Mouse (Mus musculus) cerebellum, adult 11 months (tissue): ENCODE data around the gene Itprip.

Experiments used
- DNase-seq: peaks from one replicate; pipeline ENCODE4 v3.0.0; 2022

The Itprip gene

DNA sequence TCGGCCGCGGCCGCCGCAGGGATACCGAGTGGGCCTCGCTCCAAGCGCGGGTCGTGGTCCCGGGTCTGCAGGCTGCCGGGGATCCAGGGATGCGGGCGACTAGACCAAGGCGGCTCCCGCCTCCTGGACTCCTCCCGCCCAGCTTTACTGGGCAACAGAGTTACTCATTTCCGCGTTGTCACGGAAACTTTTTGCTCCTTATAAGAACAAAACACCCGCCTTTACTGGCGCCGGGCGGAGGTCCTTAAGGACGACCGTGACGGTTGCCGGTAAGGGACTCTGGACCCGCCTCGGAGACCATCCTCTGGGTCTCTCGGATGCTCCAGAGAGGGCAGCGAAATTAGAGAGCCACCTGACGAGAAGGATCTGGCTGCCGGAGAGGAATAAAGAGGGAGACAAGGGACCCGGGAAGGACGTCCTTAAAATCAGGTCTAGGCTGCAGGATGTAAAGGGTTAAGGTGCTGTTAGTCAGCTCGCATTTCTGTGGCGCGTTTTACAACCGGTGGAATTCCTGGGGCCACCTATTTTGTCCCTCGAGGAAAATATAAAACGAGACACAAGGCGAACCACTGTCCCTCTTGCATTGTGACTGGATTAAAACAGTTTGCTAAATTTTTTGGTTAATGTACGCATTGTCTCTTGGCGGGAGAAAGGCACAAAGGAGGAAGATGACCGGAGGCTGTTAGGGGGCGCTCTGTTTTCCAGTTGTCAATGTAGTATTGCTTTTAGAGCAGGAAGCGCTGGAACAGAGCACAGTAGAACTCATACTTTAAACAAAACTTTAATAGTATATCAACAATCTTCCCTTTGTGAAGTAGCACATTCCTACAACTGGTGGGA lies at the start of gene Itprip, which contains the start of gene Cfap43:
Itprip (minus strand) TSS at position 174 of the 840 bp plus-strand sequence.
Cfap43 (minus strand) TSS at position 162 of the 840 bp plus-strand sequence.
- DNase-seq: no peak

GRCm38 (mm10) chr19:47958181-47958580 lies 39.1 kb upstream of the Itprip start:
- no peak for DNase-seq

DNA sequence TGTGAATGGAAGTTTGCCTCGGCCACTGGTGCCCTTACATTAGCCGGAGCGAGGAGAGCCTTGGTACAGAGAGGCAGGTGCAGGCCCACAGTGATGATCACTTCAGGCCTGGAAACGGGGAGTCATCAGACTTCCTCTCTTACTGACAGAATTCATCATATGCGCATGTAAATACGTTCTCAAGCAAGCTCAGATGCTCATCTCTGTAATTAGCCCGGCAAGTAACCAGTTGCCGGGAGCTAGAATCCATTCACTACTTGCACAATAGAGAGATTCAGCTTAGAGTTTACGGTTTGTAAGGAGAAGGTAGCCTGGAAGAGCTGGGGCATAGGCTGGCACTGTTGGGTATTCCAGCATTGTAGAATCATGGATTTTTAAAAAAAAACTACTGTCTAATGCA lies 34.1 kb upstream of the Itprip start:
- no peak for DNase-seq

DNA sequence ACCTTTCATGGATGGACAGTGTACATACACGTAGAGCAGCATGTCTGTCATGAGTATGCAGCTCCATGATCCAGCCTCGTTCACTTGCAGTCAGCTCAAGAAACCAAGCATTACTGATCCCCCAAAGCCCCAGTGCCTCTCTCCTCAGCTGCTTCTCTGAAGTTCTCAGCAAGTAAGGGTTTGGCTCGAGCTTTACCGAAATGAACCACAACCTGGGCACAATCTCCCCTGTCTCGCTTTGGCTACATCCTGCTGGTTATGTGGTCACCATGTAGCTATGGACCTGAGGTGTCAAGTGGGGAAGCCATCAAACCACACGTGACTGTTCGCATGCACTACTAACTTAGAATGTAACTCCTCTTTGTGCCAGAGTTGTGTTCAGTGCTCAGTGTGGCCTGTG lies 31.8 kb upstream of the Itprip start:
- DNase-seq: no peak

GRCm38 (mm10) chr19:47946821-47947465 lies 27.8 kb upstream of the Itprip start:
- no peak for DNase-seq

GRCm38 (mm10) chr19:47939361-47939760 lies 20.3 kb upstream of the Itprip start:
- DNase-seq: no peak

DNA sequence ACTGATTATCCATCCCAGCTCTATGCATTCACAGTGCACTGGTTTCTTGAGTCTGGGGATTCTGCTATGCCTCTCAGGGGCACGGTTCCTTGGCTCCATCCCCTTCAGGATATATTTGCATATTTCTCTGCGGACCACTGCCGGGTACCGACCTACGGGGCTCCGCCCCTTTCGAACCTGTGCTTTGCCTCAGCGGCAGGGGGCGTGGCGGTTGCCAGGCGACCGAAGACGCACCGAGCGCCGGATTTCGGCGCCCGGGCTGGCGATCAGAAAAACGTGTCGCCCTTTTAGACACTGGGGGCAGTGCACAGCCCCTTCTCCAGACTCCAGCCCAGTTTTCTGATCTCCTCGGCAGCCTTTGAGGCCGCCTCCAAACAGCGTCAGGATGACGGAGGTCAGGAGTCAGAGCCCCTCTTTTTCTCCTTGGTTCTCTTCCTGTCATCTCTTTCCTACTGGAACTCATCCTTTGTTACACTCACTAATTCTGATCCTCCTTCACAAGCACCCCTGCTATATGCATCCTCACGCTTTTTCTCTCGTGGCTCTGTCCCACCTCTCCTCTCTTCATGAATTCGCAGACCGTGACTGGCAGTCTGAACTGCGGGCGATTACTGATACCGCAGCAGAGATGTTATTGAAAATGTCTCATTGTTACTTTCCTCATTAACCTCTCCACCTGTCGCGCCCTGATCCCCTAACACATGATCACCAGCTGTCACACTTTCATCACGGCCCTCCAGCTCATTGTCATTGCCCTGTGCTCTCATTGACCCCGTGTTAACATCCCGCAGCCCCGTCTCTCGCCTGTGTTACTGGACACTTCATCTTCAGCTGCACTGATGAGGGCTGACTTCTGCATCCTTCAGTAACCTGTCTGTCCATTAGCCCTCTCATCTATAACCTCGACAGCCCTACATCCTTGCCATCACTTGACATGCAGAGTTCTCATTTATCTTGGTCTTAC lies 18.6 kb upstream of the Itprip start, which contains the start of gene Cfap58:
Cfap58 (plus strand) TSS at position 233 of the 964 bp plus-strand sequence.
- DNase-seq: no peak

DNA sequence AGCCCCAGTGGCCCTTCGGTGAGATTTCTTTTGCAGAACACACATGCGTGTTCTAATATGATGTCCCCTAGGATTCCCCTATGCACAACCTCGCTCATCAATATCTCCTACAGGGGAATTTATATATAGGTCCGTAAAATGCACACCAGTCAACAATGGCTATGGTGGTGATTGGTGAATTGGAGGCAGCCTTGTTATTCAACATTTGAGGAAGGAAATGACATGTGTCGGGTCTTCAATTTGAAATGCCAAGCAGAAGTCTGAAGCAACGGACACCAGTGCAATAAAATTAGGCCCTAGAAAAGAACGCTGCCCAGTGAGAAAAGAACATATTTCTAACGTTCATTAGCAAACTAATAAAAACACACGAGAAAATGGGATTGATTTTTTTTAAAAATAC lies 17.8 kb upstream of the Itprip start:
- no peak for DNase-seq

GRCm38 (mm10) chr19:47936490-47936889 lies 17.4 kb upstream of the Itprip start:
- no peak for DNase-seq

GRCm38 (mm10) chr19:47935530-47935929 lies 16.4 kb upstream of the Itprip start:
- DNase-seq: no peak

DNA sequence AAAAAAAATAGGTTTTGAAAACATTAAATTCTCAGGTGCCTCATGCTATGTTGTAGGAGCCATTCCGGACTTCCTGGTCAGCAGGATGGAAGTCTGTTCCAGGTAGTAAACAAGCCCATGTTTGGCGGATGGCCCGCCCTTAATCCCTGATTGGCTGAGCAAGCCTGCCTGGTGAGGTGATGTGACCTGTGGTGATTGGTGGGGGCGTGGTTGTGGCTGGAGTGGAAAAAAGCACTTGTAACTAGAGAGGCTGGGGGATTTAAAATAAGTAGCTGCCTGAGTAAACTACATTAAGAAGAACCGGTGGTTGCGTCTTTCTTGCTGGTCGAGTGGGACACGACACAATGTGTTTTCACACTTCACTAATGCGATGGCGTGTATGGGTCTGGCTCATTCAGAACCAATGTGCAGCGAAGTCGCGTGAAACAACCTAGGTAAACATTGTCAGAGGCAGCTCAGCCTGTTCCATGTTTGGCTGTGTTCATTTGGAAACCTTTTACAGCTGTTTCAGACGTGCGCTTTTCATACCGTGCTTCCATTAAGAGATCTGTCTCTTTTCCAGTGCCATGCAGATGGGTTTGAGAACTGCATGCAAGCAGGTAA lies 15.6 kb upstream of the Itprip start:
- DNase-seq: no peak

DNA sequence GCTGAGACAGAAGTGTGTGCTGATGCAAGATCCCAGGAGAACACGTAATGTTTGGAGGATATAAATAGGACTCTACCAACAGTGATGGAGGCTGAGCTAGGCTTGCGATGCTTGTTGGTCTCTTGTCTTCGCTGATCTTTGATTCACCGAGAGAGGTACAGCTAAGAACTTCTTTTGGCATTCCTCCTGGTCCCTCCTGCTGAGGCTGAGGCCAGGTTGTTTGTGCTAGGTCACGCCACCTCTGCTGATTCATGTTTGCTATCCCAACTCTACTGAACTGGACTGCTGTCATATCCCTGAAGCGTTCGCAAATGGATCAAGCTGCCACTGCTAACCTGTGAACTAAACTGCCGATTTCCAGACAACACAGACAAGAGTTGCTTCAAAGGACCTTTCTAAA lies 15.0 kb upstream of the Itprip start:
- DNase-seq: no peak

DNA sequence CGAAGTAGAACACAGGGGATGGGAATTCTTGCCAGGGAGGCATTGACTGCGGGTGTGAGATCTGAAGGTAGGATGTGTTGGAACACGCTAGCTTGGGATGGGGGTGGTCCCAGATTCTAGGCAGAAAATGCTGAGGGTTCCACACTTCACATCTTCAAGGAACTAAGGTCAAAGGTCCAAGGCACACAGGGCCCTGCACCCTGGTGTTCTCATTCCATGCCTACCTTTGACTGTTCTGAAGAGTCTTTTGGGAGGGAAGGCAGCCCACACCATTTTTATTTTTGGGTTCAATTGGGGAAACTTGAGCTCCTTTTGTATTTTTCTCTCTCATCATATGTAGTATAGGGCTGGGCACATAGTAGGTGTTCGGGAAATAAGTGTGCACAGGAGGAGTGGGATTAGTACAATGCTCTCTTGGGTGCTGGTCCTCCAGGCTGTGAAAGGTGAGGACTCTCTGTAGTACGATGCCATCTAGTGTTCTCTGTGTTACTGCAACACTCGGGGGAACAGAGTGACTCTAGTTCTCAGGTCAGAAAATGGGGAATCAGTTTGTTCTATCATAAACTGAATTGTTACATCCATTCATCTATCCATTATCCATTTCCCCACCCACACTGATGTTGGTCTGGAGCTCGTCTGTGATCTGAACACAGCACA lies 13.0 kb upstream of the Itprip start:
- DNase-seq: no peak

DNA sequence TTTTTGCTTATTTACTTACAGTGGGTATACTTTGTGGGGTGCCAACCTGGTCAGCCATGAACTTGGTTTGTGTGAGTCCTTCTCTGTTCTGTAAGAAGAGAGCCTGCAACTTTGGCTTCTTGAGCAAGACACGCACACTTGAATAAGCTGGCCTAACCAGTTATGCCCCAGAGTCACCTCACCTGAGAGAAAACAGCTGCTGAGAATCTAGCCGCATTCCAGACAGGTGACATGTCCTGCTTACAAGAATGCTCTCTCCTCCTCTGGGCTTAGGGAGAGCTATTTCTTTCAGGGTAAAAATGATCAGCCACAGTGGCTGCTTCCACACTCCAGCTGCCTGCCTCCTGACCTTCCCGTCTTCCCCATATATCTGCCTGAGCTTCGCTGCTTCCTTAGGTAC lies 9.9 kb upstream of the Itprip start:
- DNase-seq: no peak

- DNase-seq: no peak
Measured at GRCm38 (mm10) chr19:47927032-47927431, 7.9 kb upstream of the Itprip start.

DNA sequence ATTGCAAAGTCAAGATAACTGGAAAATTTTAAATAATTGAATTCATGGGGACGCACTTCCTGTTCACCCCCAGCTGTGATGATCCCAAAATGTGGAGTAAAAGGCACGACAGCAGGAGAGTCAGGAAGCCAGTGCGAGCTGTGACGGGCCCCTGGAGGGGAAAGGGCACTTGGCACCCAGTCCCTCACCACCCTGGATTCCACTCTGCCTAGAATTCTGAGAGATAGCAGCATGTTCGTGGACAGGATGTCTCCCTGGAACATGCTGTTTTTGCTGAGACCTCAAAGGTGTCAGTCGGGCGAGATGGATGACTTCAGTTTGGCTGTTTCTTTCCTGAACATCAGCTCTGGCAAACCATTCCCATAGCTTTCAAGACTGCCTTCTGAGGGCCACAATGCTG lies 6.7 kb upstream of the Itprip start:
- DNase-seq: no peak

- no peak for DNase-seq
Measured at GRCm38 (mm10) chr19:47919966-47920375, 872 bp upstream of the Itprip start.

- no peak for DNase-seq
Measured at GRCm38 (mm10) chr19:47918455-47919101, 521 bp downstream of the Itprip start.

GRCm38 (mm10) chr19:47918016-47918415 lies 1.1 kb downstream of the Itprip start:
- DNase-seq: no peak

DNA sequence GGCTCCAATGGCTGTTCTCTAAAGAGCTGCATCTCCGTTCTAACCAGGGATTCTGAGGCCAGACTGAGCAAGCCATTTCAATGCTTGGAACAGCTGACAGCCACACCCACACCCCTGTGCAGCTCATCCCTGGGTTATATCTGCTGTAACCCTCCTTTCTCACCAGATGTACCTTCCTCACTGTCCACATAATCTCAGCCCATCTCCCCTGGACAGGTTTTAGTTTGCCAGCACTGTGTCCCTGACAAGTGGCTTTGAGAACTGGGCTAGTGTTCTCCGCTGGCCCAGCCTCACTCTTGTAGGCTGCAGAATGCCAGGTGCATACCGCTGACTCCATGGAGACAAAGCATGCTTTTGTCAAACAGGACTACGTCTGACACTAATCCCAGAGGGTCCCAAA lies 1.7 kb downstream of the Itprip start:
- no peak for DNase-seq

DNA sequence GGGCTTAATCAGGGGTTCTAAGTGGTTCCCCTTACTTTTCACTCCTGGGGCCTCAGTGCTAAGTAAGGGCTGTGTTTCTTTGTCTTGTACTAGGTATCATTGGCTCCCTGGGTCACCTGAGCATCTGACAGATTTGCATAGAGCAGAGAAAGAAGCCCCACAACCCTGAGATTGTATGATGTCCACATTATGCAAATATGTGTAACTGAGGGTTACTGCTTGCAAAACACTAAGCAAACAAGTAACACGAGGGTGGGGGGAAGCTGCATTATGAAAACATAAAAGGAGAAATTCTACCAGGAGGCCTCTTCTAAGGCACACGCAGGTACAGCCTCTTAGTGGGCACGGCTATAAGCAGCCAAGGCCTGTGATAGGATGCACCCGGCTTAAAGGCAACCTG lies 3.8 kb downstream of the Itprip start:
- DNase-seq: no peak

DNA sequence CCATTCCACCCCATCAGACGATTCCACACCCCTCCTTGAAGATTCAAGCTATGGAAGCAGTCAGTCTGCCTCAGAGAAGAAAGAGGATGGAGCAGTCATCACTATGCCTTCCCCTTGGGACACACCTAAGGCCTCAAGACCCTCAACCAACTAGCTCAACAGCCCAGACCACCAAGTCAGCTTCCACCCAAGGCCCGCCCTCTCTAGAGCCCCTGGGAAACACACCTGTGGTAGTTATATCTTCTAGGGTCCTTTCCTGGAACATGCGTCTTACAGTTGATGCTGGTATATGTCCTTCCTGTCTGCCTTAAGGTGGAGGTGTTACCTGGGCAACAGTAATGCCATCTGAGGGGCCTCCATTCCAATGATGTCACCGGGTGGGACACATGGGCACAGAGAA lies 4.9 kb downstream of the Itprip start:
- no peak for DNase-seq
